Mouse (Mus musculus) thymus, adult 18-20 months (tissue): ENCODE measurements around the gene Cacna2d2.
A peak's percentile ranks its signal among the peaks of the same experiment; 100 is the strongest.

ENCODE experiments used
- DNase-seq, 2 experiments: peaks; one replicate each; pipeline ENCODE4 v3.0.0; 2022; ENCODE audit warnings: mixed read lengths in 2 of 2

The Cacna2d2 gene

GRCm38 (mm10) chr9:107504662-107505537, 105.5 kb downstream of the Cacna2d2 start:
- DNase-seq = no peak

GRCm38 (mm10) chr9:107508266-107508665, 108.9 kb downstream of the Cacna2d2 start:
- DNase-seq = no peak

GRCm38 (mm10) chr9:107510384-107511100, 111.1 kb downstream of the Cacna2d2 start:
- no peak for DNase-seq

GRCm38 (mm10) chr9:107511436-107511835, 112.0 kb downstream of the Cacna2d2 start:
- DNase-seq = no peak

GRCm38 (mm10) chr9:107512326-107512725, 112.9 kb downstream of the Cacna2d2 start:
- no peak for DNase-seq

GRCm38 (mm10) chr9:107514303-107514955, 115.0 kb downstream of the Cacna2d2 start:
- DNase-seq = peak; percentile 44 to 60

GRCm38 (mm10) chr9:107520331-107520730, 120.9 kb downstream of the Cacna2d2 start:
- DNase-seq = no peak

GRCm38 (mm10) chr9:107521190-107521589, 121.8 kb downstream of the Cacna2d2 start:
- peak; percentile 54 to 66 for DNase-seq

- DNase-seq = peak in 1 of 2 experiments; percentile 51
These were observed 122.4 kb downstream of the Cacna2d2 start for GRCm38 (mm10) chr9:107521711-107522399.

- DNase-seq = no peak
These were observed 122.9 kb downstream of the Cacna2d2 start for GRCm38 (mm10) chr9:107522400-107522711.

- peak; percentile 58 to 65 for DNase-seq
These were observed 127.0 kb downstream of the Cacna2d2 start for GRCm38 (mm10) chr9:107526198-107527026.

GRCm38 (mm10) chr9:107533791-107534407, 134.5 kb downstream of the Cacna2d2 start, which contains the start of gene Tmem115:
Tmem115 (plus strand) TSS chr9:107533945.
- DNase-seq = peak; percentile 90 to 93

GRCm38 (mm10) chr9:107534408-107535202, 135.2 kb downstream of the Cacna2d2 start:
- no peak for DNase-seq

- no peak for DNase-seq
These were observed 138.8 kb downstream of the Cacna2d2 start for GRCm38 (mm10) chr9:107538231-107538630.

GRCm38 (mm10) chr9:107538711-107539110, 139.3 kb downstream of the Cacna2d2 start:
- DNase-seq = no peak

- DNase-seq = no peak
These were observed 140.5 kb downstream of the Cacna2d2 start for GRCm38 (mm10) chr9:107539940-107540339.

GRCm38 (mm10) chr9:107540420-107540819, 141.0 kb downstream of the Cacna2d2 start:
- no peak for DNase-seq

- DNase-seq = no peak
These were observed 141.6 kb downstream of the Cacna2d2 start for GRCm38 (mm10) chr9:107541005-107541404.

GRCm38 (mm10) chr9:107541474-107542351, 142.3 kb downstream of the Cacna2d2 start, which contains the start of the genes Cyb561d2 and Nprl2:
Cyb561d2 (minus strand) TSS chr9:107542193.
Nprl2 (plus strand) TSS chr9:107542226.
- DNase-seq = peak; percentile 94 to 95
